8 mouse cellular contexts compared by ENCODE assay signal in the genomic region with DNA sequence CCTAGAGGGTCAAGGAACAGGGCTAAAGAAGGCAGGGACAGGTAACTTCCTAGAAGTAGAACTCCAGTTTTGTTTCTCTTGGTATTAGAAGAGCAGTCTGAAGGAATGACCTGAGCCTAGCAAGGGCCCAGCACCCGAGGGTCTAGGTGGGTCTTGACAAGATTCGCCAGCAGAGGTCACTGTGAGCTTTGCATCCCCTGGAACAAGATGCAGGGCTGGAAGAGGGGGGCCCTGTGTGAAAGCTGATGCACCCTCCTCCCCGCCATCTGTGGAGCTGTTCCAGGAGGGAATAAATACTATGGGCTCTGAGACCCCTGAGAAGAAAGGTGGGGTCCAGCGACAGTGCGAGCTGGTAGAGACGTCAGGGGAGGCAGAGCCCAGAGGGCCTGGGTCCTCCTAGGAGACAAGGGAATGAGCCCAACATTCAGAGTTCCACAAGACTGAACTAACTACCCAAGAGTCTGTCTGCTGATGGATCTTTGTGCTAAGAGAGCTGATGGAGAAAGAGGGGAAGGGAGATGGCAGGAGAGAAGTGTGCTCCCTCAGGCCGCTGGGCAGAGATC. TPM values are rescaled to one million over a fixed set of nuclear protein-coding genes. Genes with fewer than 3 reads are reported as not detected.
A peak's percentile ranks its signal among the peaks of the same experiment; 100 is the strongest.
DNase-seq lines count a peak whose midpoint lies in the region; ATAC-seq and TF ChIP-seq lines count a peak whose summit lies in the region.

No protein-coding gene starts in this region.

- no peaks in the 10 kb centered on the region for H3K9me3 ChIP-seq in forebrain, embryonic 10.5 days
- H3K9me3 ChIP-seq in hindbrain, embryonic 13.5 days = no peaks in the 10 kb centered on the region
- H3K9me3 ChIP-seq in neural tube, embryonic 14.5 days (ENCODE audit: control insufficient read depth, low read length) = no peaks in the 10 kb centered on the region

- H3K4me2 ChIP-seq in hindbrain, embryonic 13.5 days = peak overlapping the region; percentile 98
- H3K4me2 ChIP-seq in neural tube, embryonic 14.5 days (ENCODE audit: low read depth, low read length) = peak overlapping the region; percentile 97

- peak; percentile 41 for ATAC-seq in hindbrain, embryonic 13.5 days (ENCODE audit: low FRiP score)
- peak; percentile 69 for ATAC-seq in neural tube, embryonic 14.5 days (ENCODE audit: low read depth)

- 5% methylated on average over 7 of the region's 7 CpGs for WGBS in forebrain, embryonic 10.5 days
- 9% methylated on average over 7 of the region's 7 CpGs for WGBS in hindbrain, embryonic 13.5 days
- WGBS in lung, adult 2 months = 15% methylated on average over 7 of the region's 7 CpGs
- 12% methylated on average over 7 of the region's 7 CpGs for WGBS in neural tube, embryonic 14.5 days

- peaks cover 50% of the 10 kb centered on the region for H3K27me3 ChIP-seq in forebrain, embryonic 10.5 days (ENCODE audit: poor library complexity, severe bottlenecking)
- H3K27me3 ChIP-seq in hindbrain, embryonic 13.5 days = peaks cover 37% of the 10 kb centered on the region
- H3K27me3 ChIP-seq in neural tube, embryonic 14.5 days (ENCODE audit: control insufficient read depth, insufficient read depth, low read length) = no peaks in the 10 kb centered on the region

- peak; percentile 13 to 14 for DNase-seq in spleen, postnatal 36 days (ENCODE audit: low spot score in 2 of 2)
- DNase-seq in spleen, postnatal 4 days (ENCODE audit: low spot score in 2 of 2) = no peak
- peak; percentile 80 for DNase-seq in brain, embryonic 14.5 days (ENCODE audit: low read depth)
- peak; percentile 35 for DNase-seq in forebrain, embryonic 10.5 days (ENCODE audit: extremely low spot score, low spot score)
- peak; percentile 68 for DNase-seq in lung, adult 2 months
- no peak for DNase-seq in right cerebral cortex, adult 18-20 months

- H3K9ac ChIP-seq in hindbrain, embryonic 13.5 days = peak overlapping the region; percentile 72; the same call in 1 of the 2 replicates
- no peak overlapping the region for H3K9ac ChIP-seq in neural tube, embryonic 14.5 days (replicated peaks; ENCODE audit: low read depth, low read length)

- peak overlapping the region; percentile 62 for H3K4me3 ChIP-seq in forebrain, embryonic 10.5 days
- H3K4me3 ChIP-seq in hindbrain, embryonic 13.5 days = 0 out of 2 replicates have a peak overlapping the region, but pooled peaks have one; percentile 51
- no peak overlapping the region for H3K4me3 ChIP-seq in lung, adult 2 months (replicated peaks; ENCODE audit: extremely low read depth, low read depth, low read length)
- H3K4me3 ChIP-seq in neural tube, embryonic 14.5 days (ENCODE audit: low read depth, low read length) = no peak overlapping the region

- peaks cover 22% of the 10 kb centered on the region for H3K4me1 ChIP-seq in forebrain, embryonic 10.5 days
- peaks cover 29% of the 10 kb centered on the region for H3K4me1 ChIP-seq in hindbrain, embryonic 13.5 days (replicated peaks)
- H3K4me1 ChIP-seq in lung, adult 2 months (ENCODE audit: control insufficient read depth, insufficient read depth, low read length) = peaks cover 5% of the 10 kb centered on the region; the same call in 1 of the 2 replicates
- peaks cover 12% of the 10 kb centered on the region for H3K4me1 ChIP-seq in neural tube, embryonic 14.5 days (ENCODE audit: control insufficient read depth, insufficient read depth, low read length)

- no peak for TF ChIP-seq POLR2A in brain, embryonic 14.5 days (IDR thresholded peaks at IDR 0.05; ENCODE audit: borderline replicate concordance, extremely low read depth, insufficient read depth, insufficient read length, poor library complexity, severe bottlenecking)
- TF ChIP-seq POLR2A in lung, adult 2 months (IDR thresholded peaks at IDR 0.05; ENCODE audit: borderline replicate concordance, extremely low read depth, low read depth, low read length) = no peak

- H3K27ac ChIP-seq in forebrain, embryonic 10.5 days = no peak overlapping the region
- H3K27ac ChIP-seq in hindbrain, embryonic 13.5 days = no peak overlapping the region
- no peak overlapping the region for H3K27ac ChIP-seq in neural tube, embryonic 14.5 days (ENCODE audit: low read depth, low read length)

- peak; percentile 74 for TF ChIP-seq CTCF in brain, embryonic 14.5 days (IDR thresholded peaks at IDR 0.05; ENCODE audit: borderline replicate concordance, extremely low read depth, insufficient read depth, insufficient read length)
- peak; percentile 71 for TF ChIP-seq CTCF in lung, adult 2 months (IDR thresholded peaks at IDR 0.05; ENCODE audit: insufficient read depth, low read length)

- H3K36me3 ChIP-seq in forebrain, embryonic 10.5 days (replicated peaks) = no peaks in the 10 kb centered on the region
- H3K36me3 ChIP-seq in hindbrain, embryonic 13.5 days = no peaks in the 10 kb centered on the region
- H3K36me3 ChIP-seq in neural tube, embryonic 14.5 days (ENCODE audit: control insufficient read depth, insufficient read depth, low read length) = no peaks in the 10 kb centered on the region

RNA-seq across cellular contexts. Expression of gene Rasgef1a, which starts 53.8 kb away (rescaled TPM):
- polyA plus RNA-seq in brain, embryonic 14.5 days (2012; rRNA removed) = 5.5 and 5.8 TPM in 2 replicates
- 0.22 TPM in 1 of 2 replicates, not detected in the other for polyA plus RNA-seq in forebrain, embryonic 10.5 days (2016; fragmentation: Nextera tagmentation; extraction: Ambion mirVana)
- 0.90 and 1.1 TPM in 2 replicates for polyA plus RNA-seq in hindbrain, embryonic 13.5 days (2015; fragmentation: Nextera tagmentation; extraction: Ambion mirVana)
- 50.3 and 57.1 TPM in 2 replicates for polyA plus RNA-seq in lung, adult 2 months (2012; rRNA removed)
- 1.4 and 1.6 TPM in 2 replicates for polyA plus RNA-seq in neural tube, embryonic 14.5 days (2014; fragmentation: Nextera tagmentation; extraction: Ambion mirVana)

Comparison
In these comparisons a context has a peak if more than half of its experiments do, and no peak if none do; other contexts are left out.
1. DNase-seq: peak in spleen, postnatal 36 days (2 of 2), brain, embryonic 14.5 days (single experiment), forebrain, embryonic 10.5 days (single experiment) and lung, adult 2 months (single experiment); none in spleen, postnatal 4 days (0 of 2) and right cerebral cortex, adult 18-20 months (single experiment).
2. H3K4me3 ChIP-seq: peak in forebrain, embryonic 10.5 days (single experiment) and hindbrain, embryonic 13.5 days (single experiment); none in lung, adult 2 months (single experiment) and neural tube, embryonic 14.5 days (single experiment).